Mouse (Mus musculus): ENCODE results near the gene Zfp37. TPM values are rescaled to one million over a fixed set of nuclear protein-coding genes. Genes with fewer than 3 reads are reported as not detected.
"Not testable (repeated sequence)": the region's sequence is repeated elsewhere in the genome, so short reads cannot be mapped to it uniquely, and the experiment has no call there.

The Zfp37 gene
- polyA plus RNA-seq, 1 experiment from 2014 or later: 26.3 TPM

- Histone ChIP-seq H3K4me3 (peak overlapping the region; percentile 66), H3K4me2 (replicated peaks) (peak overlapping the region; percentile 69), H3K4me1 (no peaks in the 10 kb centered on the region), H3K27ac (peak overlapping the region; percentile 84), H3K9me3 (no peaks in the 10 kb centered on the region), H3K27me3 (replicated peaks) (no peaks in the 10 kb centered on the region), H3K9ac (peak overlapping the region; percentile 87), H3K36me3 (peaks cover 23% of the 10 kb centered on the region)
- ATAC-seq (ENCODE audit: low FRiP score, low read depth): peak; percentile 97
- WGBS: under 1% methylated on average over 45 of the region's 45 CpGs
Observed at GRCm38 (mm10) chr4:62207851-62208695, 22.8 kb downstream of the Zfp37 start.

GRCm38 (mm10) chr4:62199923-62200529 is 30.8 kb downstream of the Zfp37 start:
- no peaks in the 10 kb centered on the region for H3K27me3 ChIP-seq (replicated peaks)
- no peak overlapping the region for H3K9ac ChIP-seq
- H3K9me3 ChIP-seq: peaks cover 12% of the 10 kb centered on the region
- no peak overlapping the region for H3K4me2 ChIP-seq (replicated peaks)
- no peak overlapping the region for H3K4me3 ChIP-seq
- no peak for ATAC-seq (ENCODE audit: low FRiP score, low read depth)
- H3K36me3 ChIP-seq: peaks cover 90% of the 10 kb centered on the region
- 92% methylated on average over 7 of the region's 7 CpGs for WGBS
- H3K4me1 ChIP-seq: no peaks in the 10 kb centered on the region
- H3K27ac ChIP-seq: no peak overlapping the region

DNA sequence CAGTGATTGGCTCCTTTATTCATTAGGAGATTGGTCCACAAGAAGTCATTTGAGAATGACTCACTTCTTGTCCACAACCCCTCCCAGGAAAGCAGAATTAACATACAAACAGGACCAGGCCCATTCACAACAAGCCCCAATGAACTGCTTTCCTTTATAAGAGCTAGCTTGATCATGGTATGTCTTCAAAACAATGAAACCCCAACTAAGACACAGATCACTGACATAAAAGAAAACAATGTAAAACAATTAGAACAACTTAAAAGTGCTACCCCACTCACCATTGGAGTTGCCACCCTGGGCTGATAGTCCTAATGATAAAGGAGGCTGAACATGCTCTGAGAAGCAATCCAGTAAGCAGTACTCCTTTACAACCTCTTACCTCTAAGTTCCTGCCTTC is 42.1 kb downstream of the Zfp37 start:
- H3K27ac ChIP-seq: no peak overlapping the region
- no peak for ATAC-seq (ENCODE audit: low FRiP score, low read depth)
- peaks cover 57% of the 10 kb centered on the region for H3K9me3 ChIP-seq
- no peaks in the 10 kb centered on the region for H3K4me1 ChIP-seq
- peaks cover 57% of the 10 kb centered on the region for H3K36me3 ChIP-seq
- H3K27me3 ChIP-seq (replicated peaks): no peaks in the 10 kb centered on the region
- H3K4me3 ChIP-seq: no peak overlapping the region
- H3K9ac ChIP-seq: no peak overlapping the region
- H3K4me2 ChIP-seq (replicated peaks): no peak overlapping the region

DNA sequence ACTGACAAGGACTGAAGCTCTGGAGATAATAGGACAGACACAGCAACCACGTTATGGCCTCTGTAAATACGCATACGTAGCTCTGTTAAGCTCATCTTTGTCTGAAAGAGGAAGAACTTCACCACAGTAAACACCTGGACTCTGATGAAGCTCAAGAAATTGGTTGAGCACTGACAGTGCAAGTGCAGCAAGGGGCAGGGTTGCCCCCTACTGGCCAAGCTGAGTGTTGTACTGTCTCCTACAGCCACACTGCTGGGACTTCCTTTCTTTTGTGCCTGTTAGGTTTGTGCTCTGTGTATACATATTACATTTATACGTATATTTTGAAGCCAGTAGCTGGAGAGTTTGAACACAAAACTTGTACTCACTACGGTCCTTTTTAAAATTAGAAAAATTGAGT is 53.6 kb downstream of the Zfp37 start:
- Histone ChIP-seq H3K27me3 (replicated peaks) (no peaks in the 10 kb centered on the region), H3K27ac (no peak overlapping the region), H3K36me3 (no peaks in the 10 kb centered on the region), H3K4me1 (no peaks in the 10 kb centered on the region), H3K4me2 (replicated peaks) (no peak overlapping the region), H3K4me3 (no peak overlapping the region), H3K9me3 (no peaks in the 10 kb centered on the region), H3K9ac (no peak overlapping the region)
- WGBS: 48% methylated on average over 5 of the region's 5 CpGs
- ATAC-seq (ENCODE audit: low FRiP score, low read depth): no peak

DNA sequence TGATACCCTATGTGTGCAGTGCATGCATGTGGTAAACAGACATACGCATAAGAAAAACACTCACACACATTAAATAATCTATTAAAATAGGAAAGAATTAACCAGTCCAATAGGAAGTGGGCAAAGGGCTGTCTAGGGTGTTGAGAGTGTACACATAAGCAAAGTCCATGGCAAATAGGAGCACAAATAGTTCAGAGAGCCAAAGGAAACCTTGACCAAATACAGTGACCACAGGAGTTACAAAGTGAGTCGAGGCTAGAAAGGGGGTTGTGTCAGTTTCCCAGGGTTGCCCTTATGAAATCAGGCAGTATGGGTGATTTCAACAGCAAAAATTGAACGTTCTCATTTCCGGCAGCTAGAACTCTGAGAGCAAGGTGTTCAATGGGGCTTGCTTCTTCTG is 56.4 kb downstream of the Zfp37 start:
- no peak for ATAC-seq (ENCODE audit: low FRiP score, low read depth)
- Histone ChIP-seq H3K4me1 (no peaks in the 10 kb centered on the region), H3K9ac (no peak overlapping the region), H3K4me2 (replicated peaks) (no peak overlapping the region), H3K4me3 (no peak overlapping the region), H3K27me3 (replicated peaks) (no peaks in the 10 kb centered on the region), H3K27ac (no peak overlapping the region), H3K9me3 (no peaks in the 10 kb centered on the region), H3K36me3 (no peaks in the 10 kb centered on the region)
- WGBS: 90% methylated on average over 4 of the region's 4 CpGs

DNA sequence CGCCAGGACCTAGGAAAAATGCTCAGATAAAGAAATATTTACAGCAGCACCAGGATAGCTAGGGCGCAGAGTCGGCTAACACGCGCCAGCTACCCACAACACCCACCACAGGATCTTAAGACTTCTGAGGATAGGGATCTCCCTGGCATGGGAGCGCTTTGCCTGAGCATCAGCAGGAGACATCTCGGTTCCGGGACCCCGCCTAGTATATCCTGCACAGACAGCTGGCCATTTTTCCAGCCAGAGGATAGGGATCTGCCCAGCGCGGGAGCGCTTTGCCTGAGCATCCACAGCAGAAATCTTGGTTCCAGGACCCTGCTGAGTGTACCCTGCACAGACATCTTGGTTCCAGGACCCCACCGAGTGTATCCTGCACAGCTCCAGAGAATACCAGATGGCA is 63.2 kb downstream of the Zfp37 start:
- H3K4me3 ChIP-seq; ATAC-seq (ENCODE audit: low FRiP score, low read depth): not testable (repeated sequence)
- WGBS: 93% methylated on average over 13 of the region's 13 CpGs

GRCm38 (mm10) chr4:62158401-62158800 is 72.4 kb downstream of the Zfp37 start:
- no peaks in the 10 kb centered on the region for H3K36me3 ChIP-seq

More for the DNA sequence above, 63.2 kb downstream of the Zfp37 start:
- not testable (repeated sequence) for H3K4me1 ChIP-seq; H3K27me3 ChIP-seq (replicated peaks); H3K4me2 ChIP-seq (replicated peaks); H3K9me3 ChIP-seq; H3K36me3 ChIP-seq; H3K9ac ChIP-seq; H3K27ac ChIP-seq

DNA sequence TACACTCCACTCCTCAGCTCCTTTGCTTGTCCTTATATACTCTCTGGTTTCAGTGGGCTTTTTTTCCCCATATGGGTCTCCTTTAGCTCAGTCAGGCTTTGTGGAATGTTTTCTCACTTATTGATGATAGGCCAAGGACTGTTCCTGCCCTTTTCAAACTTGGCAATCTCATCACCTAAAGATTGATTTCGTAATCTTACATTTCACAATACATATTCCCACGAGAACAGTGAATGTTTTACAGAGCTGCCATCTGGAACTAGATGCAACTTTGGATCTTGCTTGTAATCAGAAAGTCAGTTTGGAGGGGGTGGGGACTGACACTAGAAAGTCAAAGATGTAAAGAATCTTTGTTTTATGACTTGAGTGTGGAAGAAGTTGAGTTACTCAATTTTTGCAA is 80.0 kb downstream of the Zfp37 start, which contains the start of gene Mup21:
Mup21 (minus strand) TSS at position 53 of the 400 bp plus-strand sequence.
- no peak within 1 kb of the TSS for H3K9ac ChIP-seq
- 86% methylated on average over 2 of the region's 2 CpGs for WGBS

More at GRCm38 (mm10) chr4:62158401-62158800, 72.4 kb downstream of the Zfp37 start:
- H3K27me3 ChIP-seq (replicated peaks): no peaks in the 10 kb centered on the region
- no peak overlapping the region for H3K4me2 ChIP-seq (replicated peaks)
- no peaks in the 10 kb centered on the region for H3K9me3 ChIP-seq
- ATAC-seq (ENCODE audit: low FRiP score, low read depth): no peak
- H3K27ac ChIP-seq: no peak overlapping the region
- 76% methylated on average over 1 of the region's 1 CpGs for WGBS
- H3K9ac ChIP-seq: no peak overlapping the region
- H3K4me1 ChIP-seq: no peaks in the 10 kb centered on the region
- H3K4me3 ChIP-seq: no peak overlapping the region

More for the DNA sequence above, 80.0 kb downstream of the Zfp37 start, which contains the start of gene Mup21:
- H3K4me2 ChIP-seq (replicated peaks): no peak within 1 kb of the TSS
- no peak for ATAC-seq (ENCODE audit: low FRiP score, low read depth)
- no peak within 1 kb of the TSS for H3K27ac ChIP-seq
- H3K4me3 ChIP-seq: no peak within 1 kb of the TSS
- H3K36me3 ChIP-seq: no peaks in the 10 kb centered on the region
- H3K4me1 ChIP-seq: no peaks in the 10 kb centered on the region
- H3K9me3 ChIP-seq: 0 out of 2 replicates have a peak, but pooled peaks cover 5% of the 10 kb centered on the region
- no peaks in the 10 kb centered on the region for H3K27me3 ChIP-seq (replicated peaks)

Other genes starting within 250 kb of the Zfp37 start
- gene Mup20, start 176.9 kb downstream of the Zfp37 start, polyA plus RNA-seq (2016; fragmentation: Nextera tagmentation; extraction: Ambion mirVana): not detected in 2 replicates
- not detected in 2 replicates for gene Mup3, start 143.7 kb downstream of the Zfp37 start, polyA plus RNA-seq (2016; fragmentation: Nextera tagmentation; extraction: Ambion mirVana)
- gene Mup21, start 80.2 kb downstream of the Zfp37 start, polyA plus RNA-seq (2016; fragmentation: Nextera tagmentation; extraction: Ambion mirVana): not detected in 2 replicates
- 14.5 and 15.5 TPM in 2 replicates for gene Slc31a2, start 31.5 kb upstream of the Zfp37 start, polyA plus RNA-seq (2016; fragmentation: Nextera tagmentation; extraction: Ambion mirVana)
- 25.7 and 26.9 TPM in 2 replicates for gene Fkbp15, start 129.5 kb upstream of the Zfp37 start, polyA plus RNA-seq (2016; fragmentation: Nextera tagmentation; extraction: Ambion mirVana)
- gene Slc31a1, start 129.7 kb upstream of the Zfp37 start, polyA plus RNA-seq (2016; fragmentation: Nextera tagmentation; extraction: Ambion mirVana): 39.7 and 40.7 TPM in 2 replicates
- gene Cdc26, start 177.6 kb upstream of the Zfp37 start, polyA plus RNA-seq (2016; fragmentation: Nextera tagmentation; extraction: Ambion mirVana): 139 and 140 TPM in 2 replicates
- gene Prpf4, start 177.8 kb upstream of the Zfp37 start, polyA plus RNA-seq (2016; fragmentation: Nextera tagmentation; extraction: Ambion mirVana): 22.0 and 23.3 TPM in 2 replicates
- gene Rnf183, start 204.2 kb upstream of the Zfp37 start, polyA plus RNA-seq (2016; fragmentation: Nextera tagmentation; extraction: Ambion mirVana): not detected in 2 replicates
- 5.7 and 6.8 TPM in 2 replicates for gene Wdr31, start 239.8 kb upstream of the Zfp37 start, polyA plus RNA-seq (2016; fragmentation: Nextera tagmentation; extraction: Ambion mirVana)
- 0.65 and 0.74 TPM in 2 replicates for gene Bspry, start 249.0 kb upstream of the Zfp37 start, polyA plus RNA-seq (2016; fragmentation: Nextera tagmentation; extraction: Ambion mirVana)